Mouse (Mus musculus): ENCODE measurements around the gene Zfp143.

The Zfp143 gene

DNA sequence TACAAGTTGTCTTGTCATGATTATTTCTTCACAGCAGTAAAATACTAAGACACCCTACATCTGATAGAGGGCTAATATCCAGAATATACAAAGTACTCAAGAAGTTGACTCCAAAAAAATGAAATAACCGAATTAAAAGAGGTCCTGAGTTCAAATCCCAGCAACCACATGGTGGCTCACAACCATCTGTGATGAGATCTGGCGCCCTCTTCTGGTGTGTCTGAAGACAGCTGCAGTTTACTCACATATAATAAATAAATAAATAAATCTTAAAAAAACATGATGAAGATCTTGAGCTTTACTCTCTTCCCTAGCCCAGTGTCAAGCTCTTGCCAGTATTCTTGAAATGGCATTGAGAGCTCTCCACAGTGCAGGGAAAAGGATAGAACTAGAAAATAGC, 77.5 kb downstream of the Zfp143 start:
- DNase-seq (ENCODE audit: low spot score), result no peak

DNA sequence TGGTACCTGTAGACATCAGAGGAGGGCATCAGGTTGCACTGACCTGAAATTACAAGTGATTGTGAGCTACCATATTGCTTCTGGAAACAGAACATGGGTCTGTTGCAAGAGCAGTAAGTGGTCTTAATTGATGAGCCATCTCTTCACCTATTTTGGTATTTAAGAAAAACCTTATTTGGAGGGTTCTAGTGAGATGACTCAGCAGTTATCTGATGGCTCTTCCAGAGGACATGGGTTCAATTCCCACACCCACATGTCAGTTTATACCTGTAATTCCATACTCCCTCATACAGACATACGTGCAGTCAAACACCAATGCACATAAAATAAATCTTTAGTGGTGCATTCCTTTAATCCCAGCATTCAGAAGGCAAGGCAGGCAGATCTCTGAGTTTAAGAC, 82.8 kb downstream of the Zfp143 start:
- DNase-seq (ENCODE audit: low spot score), result no peak

Measured in layer of hippocampus, adult 9-10 months (tissue).